Mouse (Mus musculus): Measurements from ENCODE around the gene Pth2. TPM values are rescaled to one million over a fixed set of nuclear protein-coding genes. Genes with fewer than 3 reads are reported as not detected.
"Not testable (repeated sequence)": the region's sequence is repeated elsewhere in the genome, so short reads cannot be mapped to it uniquely, and the experiment has no call there.

Gene Pth2
- total RNA-seq, 2 experiments from 2014 or later = not detected

- DNase-seq (ENCODE audit: extremely low spot score in 1 of 2, low spot score in 1 of 2) = peak in 1 of 2 experiments; percentile 56
These were observed 11.3 kb upstream of the Pth2 start for GRCm38 (mm10) chr7:45169495-45169894.

- DNase-seq (ENCODE audit: extremely low spot score in 1 of 2, low spot score in 1 of 2) = no peak
These were observed 7.8 kb upstream of the Pth2 start for GRCm38 (mm10) chr7:45172974-45173373.

- DNase-seq (ENCODE audit: extremely low spot score in 1 of 2, low spot score in 1 of 2) = not testable (repeated sequence)
These were observed 7.0 kb upstream of the Pth2 start for GRCm38 (mm10) chr7:45173772-45174171.

- DNase-seq (ENCODE audit: extremely low spot score in 1 of 2, low spot score in 1 of 2) = no peak
These were observed 6.1 kb upstream of the Pth2 start for GRCm38 (mm10) chr7:45174567-45175280.

GRCm38 (mm10) chr7:45175398-45175797, 5.4 kb upstream of the Pth2 start:
- DNase-seq (ENCODE audit: extremely low spot score in 1 of 2, low spot score in 1 of 2) = no peak

GRCm38 (mm10) chr7:45175929-45176328, 4.9 kb upstream of the Pth2 start:
- DNase-seq (ENCODE audit: extremely low spot score in 1 of 2, low spot score in 1 of 2) = no peak

GRCm38 (mm10) chr7:45176356-45176755, 4.4 kb upstream of the Pth2 start:
- no peak for DNase-seq (ENCODE audit: extremely low spot score in 1 of 2, low spot score in 1 of 2)

- DNase-seq (ENCODE audit: extremely low spot score in 1 of 2, low spot score in 1 of 2) = no peak
These were observed 2.2 kb upstream of the Pth2 start for GRCm38 (mm10) chr7:45178550-45178949.

- DNase-seq (ENCODE audit: extremely low spot score in 1 of 2, low spot score in 1 of 2) = no peak
These were observed 1.3 kb upstream of the Pth2 start, which contains the start of gene Gfy for GRCm38 (mm10) chr7:45179469-45179868. Gene Gfy (minus strand): TSS chr7:45179569.

GRCm38 (mm10) chr7:45181540-45181939, 745 bp downstream of the Pth2 start:
- DNase-seq (ENCODE audit: extremely low spot score in 1 of 2, low spot score in 1 of 2) = no peak

- DNase-seq (ENCODE audit: extremely low spot score in 1 of 2, low spot score in 1 of 2) = peak; percentile 60 to 71
These were observed 1.4 kb downstream of the Pth2 start for GRCm38 (mm10) chr7:45182199-45182601.

GRCm38 (mm10) chr7:45182606-45183005, 1.8 kb downstream of the Pth2 start:
- no peak for DNase-seq (ENCODE audit: extremely low spot score in 1 of 2, low spot score in 1 of 2)

- DNase-seq (ENCODE audit: extremely low spot score in 1 of 2, low spot score in 1 of 2) = no peak
These were observed 2.9 kb downstream of the Pth2 start for GRCm38 (mm10) chr7:45183672-45184071.

GRCm38 (mm10) chr7:45185921-45186320, 5.1 kb downstream of the Pth2 start:
- no peak for DNase-seq (ENCODE audit: extremely low spot score in 1 of 2, low spot score in 1 of 2)

GRCm38 (mm10) chr7:45189600-45189999, 8.8 kb downstream of the Pth2 start:
- no peak for DNase-seq (ENCODE audit: extremely low spot score in 1 of 2, low spot score in 1 of 2)

GRCm38 (mm10) chr7:45190186-45190585, 9.4 kb downstream of the Pth2 start:
- DNase-seq (ENCODE audit: extremely low spot score in 1 of 2, low spot score in 1 of 2) = no peak

- DNase-seq (ENCODE audit: extremely low spot score in 1 of 2, low spot score in 1 of 2) = no peak
These were observed 10.4 kb downstream of the Pth2 start for GRCm38 (mm10) chr7:45191161-45191560.

- no peak for DNase-seq (ENCODE audit: extremely low spot score in 1 of 2, low spot score in 1 of 2)
These were observed 11.1 kb downstream of the Pth2 start for GRCm38 (mm10) chr7:45191803-45192363.

- DNase-seq (ENCODE audit: extremely low spot score in 1 of 2, low spot score in 1 of 2) = no peak
These were observed 12.0 kb downstream of the Pth2 start for GRCm38 (mm10) chr7:45192585-45193310.

GRCm38 (mm10) chr7:45193406-45193805, 12.6 kb downstream of the Pth2 start:
- no peak for DNase-seq (ENCODE audit: extremely low spot score in 1 of 2, low spot score in 1 of 2)

Measured in layer of hippocampus, postnatal 25 days (tissue).